Mouse (Mus musculus) neural tube, embryonic 11.5 days (tissue): ENCODE measurements at regions not wholly inside any gene's neighbourhood (a gene's known extent, or its start where the extent isn't known, plus 50 kb on each side); places are given as distances from the start of the nearest gene placed in this dataset.

Experiments
- ATAC-seq: fragments of 200-750 bp; cut with Nextera tagmentation; 2 replicates; pipeline ENCODE4 v1.8.0; 2017; ENCODE audit warnings: moderate number of reproducible peaks, mild to moderate bottlenecking, moderate TSS enrichment, moderate library complexity; ENCODE audit not compliant: insufficient read depth, low FRiP score, low TSS enrichment
- DNase-seq: peaks from one replicate; pipeline ENCODE4 v3.0.0-alpha.2; 2015; ENCODE audit warnings: low spot score
- H3K27ac ChIP-seq: fragments of 300-500 bp; sonication (generic); 2 replicates; pipeline ENCODE4 v1.5.1; 2014; ENCODE audit warnings: low read depth, mild to moderate bottlenecking, low read length
- H3K27me3 ChIP-seq: fragments of 300-500 bp; sonication (generic); 2 replicates; pipeline ENCODE4 v1.6.1; 2014; ENCODE audit warnings: mild to moderate bottlenecking, low read length, mixed read lengths; ENCODE audit not compliant: control insufficient read depth, insufficient read depth
- H3K36me3 ChIP-seq: fragments of 300-500 bp; sonication (generic); 2 replicates; pipeline ENCODE4 v1.6.1; 2014; ENCODE audit warnings: mild to moderate bottlenecking, low read length, moderate library complexity, mixed read lengths; ENCODE audit not compliant: control insufficient read depth, insufficient read depth
- H3K4me1 ChIP-seq: fragments of 300-500 bp; sonication (generic); 2 replicates; pipeline ENCODE4 v1.6.1; 2014; ENCODE audit warnings: low read length, mixed read lengths; ENCODE audit not compliant: control insufficient read depth, insufficient read depth
- H3K4me2 ChIP-seq: fragments of 300-500 bp; sonication (generic); 2 replicates; pipeline ENCODE4 v1.6.1; 2014; ENCODE audit warnings: low read depth, mild to moderate bottlenecking, moderate library complexity
- H3K4me3 ChIP-seq: fragments of 300-500 bp; sonication (generic); 2 replicates; pipeline ENCODE4 v1.5.1; 2014; ENCODE audit warnings: low read depth, low read length
- H3K9ac ChIP-seq: fragments of 300-500 bp; sonication (generic); 2 replicates; pipeline ENCODE4 v1.6.1; 2014; ENCODE audit warnings: mild to moderate bottlenecking, low read length
- H3K9me3 ChIP-seq: fragments of 300-500 bp; sonication (generic); 2 replicates; pipeline ENCODE4 v1.6.1; 2016; ENCODE audit warnings: low read length; ENCODE audit not compliant: control insufficient read depth
- WGBS: fragments of 180-500 bp; shearing (Covaris S2); extraction: QIAGEN DNeasy Blood & Tissue Kit; methylation state at CpG from one replicate; pipeline ENCODE4 v1.1.7; 2014; 5-methylcytosine and 5-hydroxymethylcytosine counted together

DNA sequence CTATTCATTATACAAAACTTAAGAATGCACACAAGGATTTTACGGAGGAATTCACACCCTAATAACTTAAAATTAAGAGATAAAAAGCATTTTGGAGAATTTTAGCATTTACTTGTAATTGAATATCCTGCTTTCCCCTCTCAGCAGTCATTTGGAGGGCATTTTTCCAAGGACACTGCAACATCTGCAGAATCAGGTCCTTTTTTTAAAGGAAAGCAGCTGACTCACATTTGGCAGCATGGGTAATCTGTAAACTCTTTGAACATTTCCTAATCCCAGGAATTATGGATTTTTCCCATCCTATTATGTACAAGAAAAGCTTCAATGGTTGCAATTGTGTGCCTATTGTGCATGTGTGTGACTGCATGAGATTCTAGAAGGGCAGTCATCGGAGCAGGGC is 112.0 kb downstream of the Gm19410 start:
- Histone ChIP-seq H3K4me3 (no peak overlapping the region), H3K27ac (no peak overlapping the region), H3K27me3 (no peaks in the 10 kb centered on the region), H3K9me3 (no peaks in the 10 kb centered on the region), H3K4me2 (no peak overlapping the region), H3K36me3 (no peaks in the 10 kb centered on the region), H3K4me1 (no peaks in the 10 kb centered on the region), H3K9ac (no peak overlapping the region)
- no peak for DNase-seq
- ATAC-seq: no peak
- WGBS: 83% methylated on average over 2 of the region's 2 CpGs

DNA sequence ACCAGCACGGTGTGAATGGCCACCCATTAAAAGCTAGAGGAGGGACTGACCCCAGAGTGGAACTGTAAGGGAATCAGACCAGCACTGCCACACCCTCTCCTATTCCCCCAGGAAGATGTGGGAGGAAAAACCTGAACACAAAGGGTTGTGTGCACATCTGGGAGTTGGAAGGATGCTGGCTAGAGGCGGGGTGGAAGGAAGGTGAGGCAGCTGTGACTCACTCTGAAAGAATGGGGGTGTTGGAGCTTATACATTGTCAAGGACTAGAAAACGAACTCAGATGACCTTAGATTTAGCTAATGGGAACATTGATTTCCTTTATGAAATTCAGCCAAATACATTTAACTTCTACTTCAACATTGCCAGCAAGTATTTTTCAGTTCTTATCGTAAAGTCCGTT is 116.2 kb downstream of the Gm19410 start:
- H3K9ac ChIP-seq: no peak overlapping the region
- ATAC-seq (no peak), DNase-seq (no peak)
- H3K27me3 ChIP-seq: no peaks in the 10 kb centered on the region
- H3K4me1 ChIP-seq: no peaks in the 10 kb centered on the region
- no peaks in the 10 kb centered on the region for H3K9me3 ChIP-seq
- H3K4me2 ChIP-seq: no peak overlapping the region
- no peak overlapping the region for H3K4me3 ChIP-seq
- no peak overlapping the region for H3K27ac ChIP-seq
- no peaks in the 10 kb centered on the region for H3K36me3 ChIP-seq
- WGBS: 80% methylated on average over 5 of the region's 5 CpGs

DNA sequence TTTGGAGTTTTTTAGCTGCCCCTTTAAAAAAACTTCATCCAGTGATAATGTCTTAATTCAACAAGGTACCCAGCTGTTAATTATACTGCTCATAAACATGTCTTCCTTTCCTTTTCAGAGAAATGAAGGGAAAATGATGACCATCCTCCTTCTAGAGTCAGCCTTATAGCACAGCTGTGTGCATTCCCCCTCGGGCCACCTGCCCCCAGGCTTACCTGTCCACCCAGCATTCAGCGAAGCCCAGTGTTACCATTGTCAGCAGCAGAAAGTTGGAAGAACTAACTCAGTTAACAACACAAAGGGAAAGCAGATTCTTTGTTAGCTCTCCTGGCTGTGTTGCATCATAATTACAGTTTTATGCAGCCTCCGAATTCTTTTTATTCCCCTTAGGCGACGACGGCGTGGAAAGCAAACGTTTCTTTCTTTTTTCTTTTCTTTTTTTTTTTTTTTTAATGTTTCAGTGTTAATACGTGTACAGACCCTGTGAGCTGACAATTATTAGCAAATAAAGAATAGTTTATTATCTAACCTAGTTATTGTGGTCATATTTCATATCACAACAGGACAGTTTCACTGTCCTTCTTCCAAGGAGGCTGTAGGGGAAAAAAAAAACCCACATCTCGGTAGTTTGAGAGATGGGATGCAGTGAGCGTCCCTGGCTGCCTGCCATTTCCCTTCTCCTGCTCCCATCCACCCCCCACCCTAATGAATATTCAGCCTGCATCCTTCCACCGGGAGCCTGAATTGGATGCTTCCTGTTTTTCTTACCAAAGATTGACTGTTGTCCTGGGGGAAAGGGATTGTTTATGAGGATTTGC is 117.3 kb downstream of the Gm19410 start:
- 28% methylated on average over 12 of the region's 12 CpGs for WGBS
- H3K4me3 ChIP-seq: no peak overlapping the region
- peak; percentile 80 for ATAC-seq

DNA sequence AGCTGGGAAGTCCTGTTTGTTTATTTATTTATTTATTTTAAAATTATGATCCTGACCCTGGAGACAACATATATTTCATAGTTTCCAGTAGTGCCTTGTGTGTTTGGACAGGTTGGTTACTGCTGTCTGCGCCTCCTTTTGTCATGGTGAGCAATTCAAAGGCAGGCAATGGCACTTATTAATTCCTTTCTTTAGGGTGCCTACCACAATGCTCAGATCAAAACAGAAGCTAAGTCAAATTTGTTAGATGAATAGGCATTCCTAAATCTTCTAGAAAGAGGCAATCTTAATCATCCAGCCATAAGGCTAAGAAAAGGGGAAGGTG is 117.8 kb downstream of the Gm19410 start:
- Histone ChIP-seq H3K4me1 (no peaks in the 10 kb centered on the region), H3K27me3 (no peaks in the 10 kb centered on the region), H3K4me2 (no peak overlapping the region), H3K9me3 (no peaks in the 10 kb centered on the region), H3K4me3 (no peak overlapping the region), H3K27ac (no peak overlapping the region), H3K9ac (no peak overlapping the region), H3K36me3 (no peaks in the 10 kb centered on the region)
- peak; percentile 63; the same call in 1 of the 2 replicates for ATAC-seq
- DNase-seq: no peak
- 34% methylated on average over 1 of the region's 1 CpGs for WGBS

More for the DNA sequence above, 117.3 kb downstream of the Gm19410 start:
- H3K9ac ChIP-seq: no peak overlapping the region
- H3K27ac ChIP-seq: no peak overlapping the region
- no peaks in the 10 kb centered on the region for H3K9me3 ChIP-seq
- no peaks in the 10 kb centered on the region for H3K36me3 ChIP-seq
- H3K27me3 ChIP-seq: no peaks in the 10 kb centered on the region
- 0 out of 2 replicates have a peak overlapping the region, but pooled peaks have one; percentile 8 for H3K4me2 ChIP-seq
- H3K4me1 ChIP-seq: no peaks in the 10 kb centered on the region
- peak; percentile 48 for DNase-seq

DNA sequence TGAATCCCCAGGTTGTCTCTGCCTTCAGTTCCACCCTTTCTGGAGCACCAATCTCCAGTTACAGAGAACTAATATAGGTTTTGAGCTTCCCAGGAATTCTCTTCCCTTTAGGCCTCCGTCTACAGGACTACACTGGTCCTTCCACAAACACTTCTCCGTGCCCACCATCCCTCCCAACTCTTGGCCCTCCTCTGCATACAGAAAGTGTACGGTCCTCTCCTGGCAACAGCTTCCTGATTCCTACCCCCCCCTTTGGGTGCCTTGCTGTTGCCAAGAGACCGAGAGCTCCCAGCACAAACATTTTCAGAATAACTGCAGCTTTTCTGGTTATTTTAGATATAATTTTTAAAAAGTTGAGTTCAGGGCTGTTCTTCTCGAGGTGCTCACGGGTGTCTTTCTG is 119.0 kb downstream of the Gm19410 start:
- Histone ChIP-seq H3K9me3 (no peaks in the 10 kb centered on the region), H3K4me2 (no peak overlapping the region), H3K27me3 (no peaks in the 10 kb centered on the region), H3K36me3 (no peaks in the 10 kb centered on the region), H3K4me1 (no peaks in the 10 kb centered on the region), H3K27ac (no peak overlapping the region), H3K4me3 (no peak overlapping the region), H3K9ac (no peak overlapping the region)
- WGBS: 84% methylated on average over 6 of the region's 6 CpGs
- DNase-seq: no peak
- no peak for ATAC-seq

DNA sequence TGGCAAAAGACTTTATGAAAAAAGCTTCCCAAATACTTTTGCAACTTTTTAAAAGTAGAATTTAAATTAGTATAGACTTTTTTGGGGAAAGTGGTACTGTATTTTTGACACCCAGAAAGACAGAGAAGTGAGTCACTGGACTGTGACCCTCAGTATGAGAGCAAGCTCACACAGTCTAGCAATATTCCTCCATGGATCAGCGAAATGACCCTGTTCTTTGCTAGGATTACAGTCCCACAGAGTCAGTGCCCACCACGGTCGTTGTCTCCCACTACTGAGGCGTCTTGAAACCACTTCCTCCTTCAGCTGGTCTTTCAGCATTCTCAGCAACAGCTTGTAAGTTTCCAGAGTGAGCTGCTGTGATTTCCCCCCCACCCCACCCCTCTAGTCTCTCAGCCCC is 124.5 kb downstream of the Gm19410 start:
- Histone ChIP-seq H3K27me3 (no peaks in the 10 kb centered on the region), H3K4me1 (no peaks in the 10 kb centered on the region), H3K27ac (no peak overlapping the region), H3K9ac (no peak overlapping the region), H3K4me2 (no peak overlapping the region), H3K4me3 (no peak overlapping the region), H3K36me3 (no peaks in the 10 kb centered on the region), H3K9me3 (no peaks in the 10 kb centered on the region)
- WGBS: 74% methylated on average over 4 of the region's 4 CpGs
- DNase-seq (no peak), ATAC-seq (no peak)

DNA sequence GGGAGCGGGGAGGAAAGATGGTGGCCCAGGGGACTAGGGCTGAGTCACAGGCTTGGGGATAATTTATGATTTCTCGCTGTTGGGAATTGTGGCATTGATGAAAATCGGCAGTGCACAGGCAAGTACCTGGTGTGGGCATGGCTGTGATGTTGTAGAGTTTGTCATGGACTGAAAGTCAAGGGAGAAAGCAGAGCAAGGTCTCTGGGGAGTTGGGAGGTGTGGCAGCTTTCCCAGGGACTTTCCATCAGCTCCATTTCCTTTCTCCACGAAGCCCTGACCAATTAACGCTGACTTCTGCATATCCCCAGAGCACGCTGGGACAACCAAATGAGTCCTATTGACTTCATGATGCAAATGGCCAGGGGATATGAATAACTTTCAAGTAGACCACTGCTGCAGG is 126.2 kb downstream of the Gm19410 start:
- Histone ChIP-seq H3K9ac (no peak overlapping the region), H3K27me3 (no peaks in the 10 kb centered on the region), H3K4me2 (no peak overlapping the region), H3K27ac (no peak overlapping the region), H3K36me3 (no peaks in the 10 kb centered on the region), H3K4me1 (no peaks in the 10 kb centered on the region), H3K4me3 (no peak overlapping the region), H3K9me3 (no peaks in the 10 kb centered on the region)
- no peak for DNase-seq
- WGBS: 71% methylated on average over 6 of the region's 6 CpGs
- ATAC-seq: no peak

DNA sequence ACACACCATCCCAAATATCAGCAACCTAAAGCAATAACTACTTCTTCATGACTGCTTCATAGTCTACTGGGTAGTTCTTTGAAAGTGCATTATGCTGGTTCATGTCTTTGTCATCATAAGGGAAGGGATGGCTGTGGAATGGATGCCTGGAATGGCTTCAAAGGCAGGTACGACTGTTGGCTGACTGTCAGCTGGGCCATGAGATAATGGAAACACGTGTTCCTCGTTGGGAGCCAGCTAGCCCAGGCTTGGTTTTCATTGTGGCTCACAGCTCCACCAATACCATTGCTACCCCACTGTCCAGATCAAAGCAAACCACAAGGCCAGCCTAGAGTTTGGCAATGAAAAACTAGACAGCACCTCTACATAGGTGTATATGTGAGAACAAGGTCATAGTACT is 132.9 kb downstream of the Gm19410 start:
- no peaks in the 10 kb centered on the region for H3K36me3 ChIP-seq
- no peaks in the 10 kb centered on the region for H3K27me3 ChIP-seq
- 85% methylated on average over 3 of the region's 3 CpGs for WGBS
- ATAC-seq: no peak
- H3K9me3 ChIP-seq: no peaks in the 10 kb centered on the region
- H3K4me2 ChIP-seq: no peak overlapping the region
- H3K4me3 ChIP-seq: no peak overlapping the region
- DNase-seq: no peak
- no peak overlapping the region for H3K9ac ChIP-seq
- no peaks in the 10 kb centered on the region for H3K4me1 ChIP-seq
- H3K27ac ChIP-seq: no peak overlapping the region

DNA sequence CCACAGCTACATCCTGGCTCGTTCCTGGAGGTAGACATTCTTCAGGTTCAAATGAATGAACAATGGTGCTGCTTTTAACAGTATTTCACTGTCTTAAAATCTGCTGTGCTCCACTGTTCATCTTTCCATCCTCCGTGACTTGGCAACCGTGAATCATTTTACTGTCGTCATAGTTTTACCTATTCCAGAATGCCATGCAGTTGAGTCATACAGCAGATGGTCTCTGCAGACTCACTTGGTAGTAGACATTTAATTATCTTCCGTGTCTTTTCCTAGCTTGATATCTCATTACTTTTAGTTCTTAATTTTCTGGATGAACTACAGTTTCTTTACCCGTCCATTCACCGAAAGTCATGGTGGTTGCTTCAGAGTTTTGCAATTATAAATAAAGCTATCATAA is 135.9 kb downstream of the Gm19410 start:
- Histone ChIP-seq H3K4me3 (no peak overlapping the region), H3K4me1 (no peaks in the 10 kb centered on the region)

More for the DNA sequence above, 135.9 kb downstream of the Gm19410 start:
- no peak overlapping the region for H3K9ac ChIP-seq
- no peak overlapping the region for H3K27ac ChIP-seq
- DNase-seq (no peak), ATAC-seq (no peak)
- 89% methylated on average over 7 of the region's 7 CpGs for WGBS
- H3K9me3 ChIP-seq: no peaks in the 10 kb centered on the region
- H3K27me3 ChIP-seq: no peaks in the 10 kb centered on the region
- H3K36me3 ChIP-seq: no peaks in the 10 kb centered on the region
- H3K4me2 ChIP-seq: no peak overlapping the region
